Mouse (Mus musculus) spleen, postnatal 14 days (tissue): ENCODE results near the gene Fgfr2.

Source experiments
- DNase-seq, 2 experiments: peaks; one replicate each; pipeline ENCODE4 v3.0.0; 2021 to 2022; ENCODE audit warnings: low spot score in 2 of 2

Gene Fgfr2

GRCm38 (mm10) chr7:132617021-132617564 lies 506.1 kb downstream of the Fgfr2 start:
- DNase-seq = no peak

GRCm38 (mm10) chr7:132616391-132616790 lies 506.8 kb downstream of the Fgfr2 start:
- DNase-seq = no peak

DNA sequence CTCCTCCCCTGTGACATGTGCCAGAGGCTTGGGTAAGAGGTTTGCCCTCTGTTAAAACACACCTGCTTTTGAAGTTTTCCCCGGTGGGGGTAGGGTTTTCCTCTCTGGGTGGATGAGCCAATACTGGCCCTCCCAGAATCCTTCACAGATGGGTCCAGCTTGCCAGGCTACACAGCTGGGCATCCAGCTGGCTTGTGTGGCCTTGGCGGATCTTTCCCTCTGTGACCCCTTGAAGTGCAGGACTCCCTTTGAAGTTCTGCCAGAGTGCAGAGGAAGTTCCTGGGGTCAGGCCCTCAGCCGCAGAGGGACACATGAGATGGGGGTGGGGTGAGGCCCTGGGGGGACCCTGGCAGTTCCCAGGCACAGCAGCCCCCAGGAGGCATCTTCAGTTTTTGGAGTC lies 507.8 kb downstream of the Fgfr2 start:
- no peak for DNase-seq

DNA sequence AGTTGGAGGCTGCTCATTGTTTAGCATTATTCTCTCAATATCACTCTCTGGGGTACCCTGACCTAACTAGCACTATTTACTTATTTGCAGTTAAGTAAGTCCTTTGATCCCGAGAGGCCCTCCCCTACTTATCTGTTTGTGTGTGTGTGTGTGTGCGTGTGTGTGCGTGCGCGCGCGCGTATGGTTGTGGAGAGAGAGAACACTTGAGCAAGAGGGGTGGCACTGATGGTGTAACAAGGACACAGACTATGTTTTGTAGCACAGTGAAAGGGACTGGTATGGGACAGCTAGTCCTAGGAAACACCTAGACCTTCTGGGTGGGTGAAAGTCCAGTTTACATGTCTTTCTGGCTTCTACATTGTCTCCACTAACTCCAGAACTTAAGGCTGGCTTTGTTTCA lies 511.6 kb downstream of the Fgfr2 start:
- no peak for DNase-seq

- peak; percentile 47 to 69 for DNase-seq
These were observed 512.5 kb downstream of the Fgfr2 start, which contains the start of gene Lhpp for GRCm38 (mm10) chr7:132610468-132611318. Gene Lhpp, plus strand, starts transcription at chr7:132610638.

- no peak for DNase-seq
These were observed 514.7 kb downstream of the Fgfr2 start for GRCm38 (mm10) chr7:132608316-132609020.

DNA sequence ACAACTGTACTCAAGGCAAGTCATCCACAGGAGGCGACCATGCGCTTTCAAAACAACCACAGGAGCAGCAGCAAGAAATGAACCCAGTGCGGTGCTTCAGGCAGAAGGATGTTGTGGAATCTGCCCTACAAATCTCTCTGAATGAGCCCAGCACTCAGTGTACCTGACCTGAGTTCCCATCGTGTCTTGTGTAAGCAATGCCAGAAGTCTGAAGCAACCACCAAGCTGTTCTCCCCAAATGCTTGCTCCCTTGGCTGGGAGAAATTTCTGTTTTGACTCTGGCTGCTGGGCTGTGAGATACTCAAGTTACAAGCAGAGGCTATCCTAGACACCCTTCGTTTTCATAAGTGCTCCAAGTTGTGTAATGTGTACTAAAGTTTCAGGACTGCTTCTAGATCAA lies 517.5 kb downstream of the Fgfr2 start:
- DNase-seq = no peak

DNA sequence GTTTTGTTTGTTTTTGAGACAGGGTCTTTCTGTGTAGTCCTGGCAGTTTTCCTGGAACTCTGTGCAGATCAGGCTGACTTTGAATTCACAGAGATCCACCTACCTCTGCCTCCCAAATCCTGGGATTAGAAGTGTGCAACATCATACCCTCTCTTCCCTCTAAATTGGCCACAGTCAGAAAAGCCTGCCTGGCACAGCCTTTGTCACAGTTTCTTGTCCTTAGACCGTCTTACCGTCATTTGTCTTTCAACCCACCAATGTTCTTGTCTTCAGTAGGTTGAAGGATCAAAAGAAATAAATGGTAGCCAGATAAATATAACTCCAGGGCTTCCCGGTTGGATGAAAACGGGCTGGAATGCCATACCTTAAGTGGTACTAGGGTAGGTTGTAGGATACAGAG lies 518.4 kb downstream of the Fgfr2 start:
- no peak for DNase-seq

GRCm38 (mm10) chr7:132600926-132601325 lies 522.2 kb downstream of the Fgfr2 start:
- no peak for DNase-seq

GRCm38 (mm10) chr7:132600026-132600425 lies 523.1 kb downstream of the Fgfr2 start:
- DNase-seq = no peak

GRCm38 (mm10) chr7:132599071-132599975 lies 523.8 kb downstream of the Fgfr2 start, which contains the start of gene Nkx1-2:
Gene Nkx1-2, minus strand, starts transcription at chr7:132599637.
- no peak for DNase-seq

DNA sequence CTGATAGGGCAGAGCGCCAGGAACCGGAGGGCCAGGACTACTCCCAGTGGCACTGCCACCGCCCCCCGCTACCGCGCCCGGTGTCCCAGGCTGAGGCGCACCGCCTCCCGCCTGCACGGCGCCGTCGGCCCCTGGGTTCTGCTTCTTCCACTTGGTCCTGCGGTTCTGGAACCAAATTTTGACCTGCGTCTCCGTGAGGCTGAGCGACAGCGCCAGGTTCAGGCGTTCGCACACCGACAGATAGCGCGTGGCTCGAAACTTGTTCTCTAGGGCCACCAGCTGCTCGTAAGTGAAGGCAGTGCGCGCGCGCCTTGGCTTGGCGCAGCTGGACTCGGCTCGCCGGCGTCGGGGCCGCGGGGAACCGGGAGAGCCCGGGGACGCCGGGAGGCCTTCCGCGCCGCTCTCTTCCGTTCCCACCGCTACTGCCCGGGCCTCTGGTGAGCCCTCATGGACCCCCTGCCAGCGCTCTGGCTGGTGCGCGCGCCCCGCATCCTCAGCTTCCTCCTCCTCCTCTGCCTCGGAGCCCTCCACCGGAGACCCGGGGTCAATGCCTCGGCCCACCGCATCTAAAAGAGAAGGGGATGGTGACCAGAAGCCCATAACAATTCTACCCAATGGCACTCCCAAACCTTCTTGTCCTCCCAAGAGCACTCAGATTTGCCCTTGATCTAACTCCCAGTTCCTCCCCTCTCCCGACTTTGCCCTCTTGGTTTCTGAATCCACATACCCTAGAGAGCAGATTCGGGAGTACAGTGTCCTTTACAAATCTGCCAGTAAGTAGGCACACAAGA lies 525.7 kb downstream of the Fgfr2 start:
- no peak for DNase-seq

GRCm38 (mm10) chr7:132596557-132597250 lies 526.4 kb downstream of the Fgfr2 start:
- no peak for DNase-seq

- no peak for DNase-seq
These were observed 527.4 kb downstream of the Fgfr2 start for GRCm38 (mm10) chr7:132595787-132596186.

GRCm38 (mm10) chr7:132594325-132594724 lies 528.8 kb downstream of the Fgfr2 start:
- no peak for DNase-seq

DNA sequence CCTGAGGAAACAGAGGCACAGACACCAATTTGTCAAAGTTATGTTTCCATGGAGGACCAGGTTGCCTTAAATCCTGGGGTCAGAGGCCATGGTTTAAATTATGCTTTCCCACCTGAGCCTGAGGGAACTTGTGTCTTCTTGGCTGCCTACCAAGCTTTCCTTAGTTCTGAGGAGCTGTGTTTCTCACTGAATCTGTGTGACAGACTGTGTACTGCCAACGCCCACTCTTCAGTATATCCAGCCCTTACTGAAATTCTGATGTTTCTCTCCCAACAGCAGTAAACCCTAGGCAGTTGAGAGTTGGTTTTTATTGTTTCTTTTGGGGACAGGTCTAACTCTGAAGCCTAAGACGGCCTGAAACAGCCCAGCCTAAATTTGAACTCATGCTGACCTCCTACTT lies 529.4 kb downstream of the Fgfr2 start:
- no peak for DNase-seq

DNA sequence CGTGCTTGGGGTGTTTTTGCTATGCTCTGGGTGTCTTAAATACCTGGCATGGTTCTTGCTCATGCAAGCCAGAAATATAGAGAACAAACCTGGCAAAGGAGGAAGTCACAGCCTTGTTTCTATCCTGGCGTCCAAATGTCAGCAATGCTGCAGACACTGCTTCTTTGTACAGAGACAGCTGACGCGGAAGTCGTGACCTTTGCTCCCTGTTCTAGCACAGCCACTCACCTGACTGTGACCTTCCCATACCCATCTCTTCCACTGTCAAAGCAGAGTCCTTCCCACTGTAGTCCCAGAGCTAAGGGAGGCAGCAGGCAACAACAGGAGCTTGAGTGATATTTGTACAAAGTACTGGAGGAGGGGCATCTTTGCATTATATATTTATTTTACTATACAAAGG lies 533.5 kb downstream of the Fgfr2 start:
- DNase-seq = no peak

DNA sequence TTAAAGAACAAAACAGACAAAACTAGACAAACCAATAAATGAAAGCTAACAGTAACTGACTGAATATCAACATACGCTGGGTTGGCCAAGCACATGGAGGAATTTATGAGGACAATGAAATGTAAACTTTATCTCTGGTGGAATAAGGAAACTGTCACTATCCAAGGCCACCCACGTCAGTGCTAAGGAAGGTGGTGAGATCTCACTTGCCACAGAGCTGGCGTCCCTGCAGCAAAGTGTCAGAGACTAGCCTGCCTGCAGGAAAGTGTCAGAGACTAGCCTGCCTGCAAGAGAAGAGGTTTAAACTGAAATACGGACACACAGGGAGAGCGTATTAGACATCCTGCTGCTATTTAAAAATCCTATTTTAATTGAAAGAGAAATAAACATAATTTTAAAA lies 536.0 kb downstream of the Fgfr2 start:
- no peak for DNase-seq

- DNase-seq = no peak
These were observed 537.3 kb downstream of the Fgfr2 start for GRCm38 (mm10) chr7:132585695-132586491.
